Mouse (Mus musculus): ENCODE data around the gene Kcnh6. TPM values are rescaled to one million over a fixed set of nuclear protein-coding genes. Genes with fewer than 3 reads are reported as not detected.

Gene Kcnh6
- polyA plus RNA-seq (2015; fragmentation: Nextera tagmentation; extraction: Ambion mirVana) = 2.7 and 3.1 TPM in 2 replicates

DNA sequence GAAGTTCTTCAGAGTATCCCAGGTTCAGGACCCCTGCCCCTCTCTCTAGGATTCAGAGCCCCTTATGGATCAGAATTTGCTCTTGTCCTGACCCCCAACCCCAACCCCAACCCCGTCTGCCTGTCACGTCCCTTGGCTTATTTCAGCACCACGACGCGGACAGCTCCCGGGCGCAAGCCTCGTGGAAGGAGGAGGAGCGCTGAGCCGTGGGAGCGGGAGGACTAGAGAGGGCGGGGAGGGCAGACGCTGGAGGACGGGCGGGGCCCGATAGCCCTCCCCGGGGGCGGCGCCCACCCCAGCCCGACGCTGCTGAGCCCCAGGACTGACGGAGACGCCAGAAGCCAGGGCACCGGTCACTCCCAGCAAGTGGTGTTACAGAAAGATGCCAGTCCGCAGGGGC, at the start of gene Kcnh6:
TSS of gene Kcnh6 (plus strand) at position 304 of the 400 bp plus-strand sequence.
- peak within 1 kb of the TSS; percentile 68 for H3K4me2 ChIP-seq (ENCODE audit: low read length)
- H3K36me3 ChIP-seq (ENCODE audit: control insufficient read depth, insufficient read depth, low read length) = no peaks in the 10 kb centered on the region
- H3K9me3 ChIP-seq (ENCODE audit: control insufficient read depth, low read length) = no peaks in the 10 kb centered on the region
- H3K27ac ChIP-seq (ENCODE audit: low read depth, low read length) = no peak within 1 kb of the TSS
- H3K4me3 ChIP-seq (ENCODE audit: low read length) = peak within 1 kb of the TSS; percentile 32
- H3K27me3 ChIP-seq (replicated peaks; ENCODE audit: control insufficient read depth, insufficient read depth, low read length) = no peaks in the 10 kb centered on the region
- 3% methylated on average over 21 of the region's 25 CpGs for WGBS
- no peak for ATAC-seq
- peaks cover 3% of the 10 kb centered on the region for H3K4me1 ChIP-seq (ENCODE audit: control insufficient read depth, insufficient read depth, low read depth, low read length)
- H3K9ac ChIP-seq (ENCODE audit: low read depth, low read length) = peak within 1 kb of the TSS; percentile 53

GRCm38 (mm10) chr11:105958566-105958965, 49.4 kb upstream of the Kcnh6 start:
- H3K27me3 ChIP-seq (replicated peaks; ENCODE audit: control insufficient read depth, insufficient read depth, low read length) = no peaks in the 10 kb centered on the region
- H3K4me3 ChIP-seq (ENCODE audit: low read length) = no peak overlapping the region
- H3K4me2 ChIP-seq (ENCODE audit: low read length) = no peak overlapping the region
- H3K4me1 ChIP-seq (ENCODE audit: control insufficient read depth, insufficient read depth, low read depth, low read length) = no peaks in the 10 kb centered on the region
- ATAC-seq = no peak
- no peak overlapping the region for H3K9ac ChIP-seq (ENCODE audit: low read depth, low read length)
- no peaks in the 10 kb centered on the region for H3K9me3 ChIP-seq (ENCODE audit: control insufficient read depth, low read length)
- H3K36me3 ChIP-seq (ENCODE audit: control insufficient read depth, insufficient read depth, low read length) = no peaks in the 10 kb centered on the region
- no peak overlapping the region for H3K27ac ChIP-seq (ENCODE audit: low read depth, low read length)
- WGBS = 62% methylated on average over 1 of the region's 1 CpGs

DNA sequence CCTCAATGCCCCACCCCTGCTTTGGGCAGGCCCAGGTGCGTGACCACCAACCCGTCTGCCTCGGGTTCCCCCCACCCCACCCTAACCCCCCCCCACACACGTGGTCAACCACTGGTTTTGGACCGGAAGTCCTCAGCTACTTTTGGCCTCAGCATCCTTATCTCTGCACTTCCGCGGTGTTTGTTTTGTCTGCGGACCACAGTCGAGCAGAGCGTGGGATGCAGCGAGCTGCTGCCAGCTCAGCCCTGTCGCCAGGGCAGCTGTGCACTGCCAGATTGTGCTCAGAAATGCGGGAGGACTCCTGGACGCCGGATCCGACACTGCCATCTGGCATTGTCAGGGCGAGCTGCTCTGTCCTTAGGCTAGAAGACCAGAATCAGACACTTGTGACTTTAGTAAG, 48.6 kb upstream of the Kcnh6 start:
- H3K4me1 ChIP-seq (ENCODE audit: control insufficient read depth, insufficient read depth, low read depth, low read length) = no peaks in the 10 kb centered on the region
- H3K9ac ChIP-seq (ENCODE audit: low read depth, low read length) = no peak overlapping the region
- H3K4me2 ChIP-seq (ENCODE audit: low read length) = no peak overlapping the region
- no peak overlapping the region for H3K4me3 ChIP-seq (ENCODE audit: low read length)
- no peaks in the 10 kb centered on the region for H3K9me3 ChIP-seq (ENCODE audit: control insufficient read depth, low read length)
- peak; percentile 76 for ATAC-seq
- H3K27me3 ChIP-seq (replicated peaks; ENCODE audit: control insufficient read depth, insufficient read depth, low read length) = no peaks in the 10 kb centered on the region
- 47% methylated on average over 17 of the region's 17 CpGs for WGBS
- peak overlapping the region; percentile 33; the same call in 1 of the 2 replicates for H3K27ac ChIP-seq (ENCODE audit: low read depth, low read length)
- H3K36me3 ChIP-seq (ENCODE audit: control insufficient read depth, insufficient read depth, low read length) = no peaks in the 10 kb centered on the region

GRCm38 (mm10) chr11:105964691-105965090, 43.2 kb upstream of the Kcnh6 start:
- Histone ChIP-seq H3K4me3 (ENCODE audit: low read length) (no peak overlapping the region), H3K27ac (ENCODE audit: low read depth, low read length) (no peak overlapping the region), H3K4me1 (ENCODE audit: control insufficient read depth, insufficient read depth, low read depth, low read length) (peaks cover 12% of the 10 kb centered on the region), H3K36me3 (ENCODE audit: control insufficient read depth, insufficient read depth, low read length) (no peaks in the 10 kb centered on the region), H3K4me2 (ENCODE audit: low read length) (no peak overlapping the region), H3K27me3 (replicated peaks; ENCODE audit: control insufficient read depth, insufficient read depth, low read length) (no peaks in the 10 kb centered on the region), H3K9ac (ENCODE audit: low read depth, low read length) (no peak overlapping the region), H3K9me3 (ENCODE audit: control insufficient read depth, low read length) (no peaks in the 10 kb centered on the region)
- no peak for ATAC-seq
- 71% methylated on average over 5 of the region's 5 CpGs for WGBS

GRCm38 (mm10) chr11:105966288-105966687, 41.6 kb upstream of the Kcnh6 start:
- Histone ChIP-seq H3K27ac (ENCODE audit: low read depth, low read length) (no peak overlapping the region), H3K4me1 (ENCODE audit: control insufficient read depth, insufficient read depth, low read depth, low read length) (peaks cover 12% of the 10 kb centered on the region), H3K4me3 (ENCODE audit: low read length) (no peak overlapping the region), H3K4me2 (ENCODE audit: low read length) (no peak overlapping the region), H3K9ac (ENCODE audit: low read depth, low read length) (no peak overlapping the region), H3K36me3 (ENCODE audit: control insufficient read depth, insufficient read depth, low read length) (no peaks in the 10 kb centered on the region), H3K9me3 (ENCODE audit: control insufficient read depth, low read length) (no peaks in the 10 kb centered on the region), H3K27me3 (replicated peaks; ENCODE audit: control insufficient read depth, insufficient read depth, low read length) (no peaks in the 10 kb centered on the region)
- WGBS = 80% methylated on average over 4 of the region's 4 CpGs
- ATAC-seq = no peak

DNA sequence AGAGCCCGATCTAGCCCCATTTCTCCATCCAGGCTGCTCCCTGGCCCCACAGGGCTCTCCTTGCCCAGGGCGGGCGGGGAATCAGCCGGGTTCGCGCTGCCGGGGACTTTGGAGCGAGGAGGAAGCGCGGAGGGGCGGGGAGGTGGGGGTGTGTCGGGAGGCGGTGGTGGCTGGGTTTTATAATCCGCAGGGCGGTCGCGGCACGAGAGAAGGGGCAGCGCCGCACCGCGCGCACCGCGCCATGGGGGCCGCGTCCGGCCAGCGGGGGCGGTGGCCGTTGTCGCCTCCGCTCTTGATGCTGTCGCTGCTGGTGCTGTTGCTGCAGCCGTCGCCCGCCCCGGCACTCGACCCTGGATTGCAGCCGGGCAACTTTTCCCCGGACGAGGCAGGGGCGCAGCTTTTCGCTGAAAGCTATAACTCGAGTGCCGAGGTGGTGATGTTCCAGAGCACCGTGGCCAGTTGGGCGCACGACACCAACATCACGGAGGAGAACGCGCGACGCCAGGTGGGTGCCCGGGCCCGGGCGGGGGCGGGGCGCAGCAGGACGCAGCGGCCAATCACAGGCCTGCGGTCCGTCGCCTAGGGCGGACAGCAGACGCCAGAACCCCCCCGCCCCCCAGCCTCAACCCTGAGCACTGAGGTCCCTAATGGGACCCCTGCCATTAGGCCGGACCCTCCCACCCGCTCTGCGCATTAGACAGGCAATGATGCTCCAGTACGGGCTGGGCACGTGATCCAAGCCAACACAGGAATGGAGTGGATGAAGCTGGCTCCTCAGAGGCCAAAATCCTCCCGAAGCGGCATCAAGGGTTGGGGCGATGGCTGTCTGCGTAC, 40.0 kb upstream of the Kcnh6 start, which contains the start of gene Ace:
TSS of gene Ace (plus strand) at position 205 of the 834 bp plus-strand sequence.
- peak within 1 kb of the TSS; percentile 51; the same call in 1 of the 2 replicates for H3K27ac ChIP-seq (ENCODE audit: low read depth, low read length)

DNA sequence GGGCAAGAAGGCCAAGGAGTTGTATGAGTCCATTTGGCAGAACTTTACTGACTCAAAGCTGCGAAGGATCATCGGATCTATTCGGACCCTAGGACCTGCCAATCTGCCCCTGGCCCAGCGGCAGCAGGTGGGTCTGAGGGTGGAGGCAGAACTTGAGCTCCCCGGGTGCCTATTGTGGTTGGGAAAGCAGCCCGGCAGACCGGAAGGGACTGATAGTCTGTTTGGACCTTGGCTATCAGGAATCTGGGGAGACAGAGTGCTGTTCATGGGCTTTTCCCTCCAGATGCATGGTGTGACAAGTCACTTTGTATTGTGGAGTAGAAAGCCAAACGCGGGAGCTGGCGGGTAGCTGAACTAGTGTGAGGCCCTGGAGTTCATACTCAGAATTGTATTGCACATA, 39.0 kb upstream of the Kcnh6 start:
- WGBS = 51% methylated on average over 10 of the region's 10 CpGs
- Histone ChIP-seq H3K27ac (ENCODE audit: low read depth, low read length) (no peak overlapping the region), H3K9ac (ENCODE audit: low read depth, low read length) (peak overlapping the region; percentile 23; the same call in 1 of the 2 replicates), H3K4me3 (ENCODE audit: low read length) (peak overlapping the region; percentile 61), H3K4me1 (ENCODE audit: control insufficient read depth, insufficient read depth, low read depth, low read length) (peaks cover 12% of the 10 kb centered on the region), H3K27me3 (replicated peaks; ENCODE audit: control insufficient read depth, insufficient read depth, low read length) (no peaks in the 10 kb centered on the region), H3K36me3 (ENCODE audit: control insufficient read depth, insufficient read depth, low read length) (no peaks in the 10 kb centered on the region), H3K9me3 (ENCODE audit: control insufficient read depth, low read length) (no peaks in the 10 kb centered on the region), H3K4me2 (ENCODE audit: low read length) (peak overlapping the region; percentile 95)
- no peak for ATAC-seq

More for the DNA sequence above, 40.0 kb upstream of the Kcnh6 start, which contains the start of gene Ace:
- Histone ChIP-seq H3K27me3 (replicated peaks; ENCODE audit: control insufficient read depth, insufficient read depth, low read length) (no peaks in the 10 kb centered on the region), H3K4me3 (ENCODE audit: low read length) (peak within 1 kb of the TSS; percentile 61), H3K9me3 (ENCODE audit: control insufficient read depth, low read length) (no peaks in the 10 kb centered on the region), H3K4me2 (ENCODE audit: low read length) (peak within 1 kb of the TSS; percentile 95), H3K4me1 (ENCODE audit: control insufficient read depth, insufficient read depth, low read depth, low read length) (peaks cover 12% of the 10 kb centered on the region), H3K36me3 (ENCODE audit: control insufficient read depth, insufficient read depth, low read length) (no peaks in the 10 kb centered on the region), H3K9ac (ENCODE audit: low read depth, low read length) (peak within 1 kb of the TSS; percentile 73)
- ATAC-seq = peak; percentile 84
- under 1% methylated on average over 48 of the region's 76 CpGs for WGBS

DNA sequence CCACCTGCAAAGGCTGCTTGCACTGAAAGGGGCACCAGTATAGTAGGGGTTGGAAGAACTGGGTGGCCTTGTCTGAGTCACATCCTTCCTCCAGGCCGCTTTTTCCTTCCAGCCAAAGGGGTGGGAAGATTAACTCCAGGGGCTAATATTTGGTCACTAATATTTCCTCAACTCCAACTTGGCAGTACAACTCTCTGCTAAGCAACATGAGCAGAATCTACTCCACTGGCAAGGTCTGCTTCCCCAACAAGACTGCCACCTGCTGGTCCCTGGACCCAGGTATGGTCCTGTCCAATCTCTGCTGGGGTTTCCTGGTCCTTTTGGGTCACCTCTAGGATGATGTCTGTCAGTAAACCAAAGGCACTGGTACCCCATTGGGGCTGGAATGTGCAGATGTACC, 38.4 kb upstream of the Kcnh6 start:
- Histone ChIP-seq H3K27ac (ENCODE audit: low read depth, low read length) (no peak overlapping the region), H3K27me3 (replicated peaks; ENCODE audit: control insufficient read depth, insufficient read depth, low read length) (no peaks in the 10 kb centered on the region), H3K4me2 (ENCODE audit: low read length) (no peak overlapping the region), H3K9ac (ENCODE audit: low read depth, low read length) (no peak overlapping the region), H3K9me3 (ENCODE audit: control insufficient read depth, low read length) (no peaks in the 10 kb centered on the region), H3K4me3 (ENCODE audit: low read length) (no peak overlapping the region), H3K4me1 (ENCODE audit: control insufficient read depth, insufficient read depth, low read depth, low read length) (peaks cover 12% of the 10 kb centered on the region), H3K36me3 (ENCODE audit: control insufficient read depth, insufficient read depth, low read length) (no peaks in the 10 kb centered on the region)
- WGBS = 60% methylated on average over 1 of the region's 1 CpGs
- no peak for ATAC-seq

GRCm38 (mm10) chr11:105974593-105974992, 33.3 kb upstream of the Kcnh6 start:
- ATAC-seq = no peak
- 93% methylated on average over 6 of the region's 6 CpGs for WGBS
- Histone ChIP-seq H3K9ac (ENCODE audit: low read depth, low read length) (no peak overlapping the region), H3K27me3 (replicated peaks; ENCODE audit: control insufficient read depth, insufficient read depth, low read length) (no peaks in the 10 kb centered on the region), H3K4me1 (ENCODE audit: control insufficient read depth, insufficient read depth, low read depth, low read length) (no peaks in the 10 kb centered on the region), H3K36me3 (ENCODE audit: control insufficient read depth, insufficient read depth, low read length) (no peaks in the 10 kb centered on the region), H3K27ac (ENCODE audit: low read depth, low read length) (no peak overlapping the region), H3K4me2 (ENCODE audit: low read length) (no peak overlapping the region), H3K4me3 (ENCODE audit: low read length) (no peak overlapping the region), H3K9me3 (ENCODE audit: control insufficient read depth, low read length) (no peaks in the 10 kb centered on the region)

Data from hindbrain, embryonic 16.5 days (tissue).